Comparison of ENCODE assay signal across 8 mouse cellular contexts in genomic region chr12:33269743-33270142, GRCm38 (mm10).
DNase-seq lines count a peak whose midpoint lies in the region; ATAC-seq lines count a peak whose summit lies in the region.

No protein-coding gene starts in this region.

- peak; percentile 75 for ATAC-seq in erythroid progenitor cell, adult 5-6 weeks (replicated peaks; ENCODE audit: low FRiP score, poor library complexity, severe bottlenecking)

- DNase-seq in adrenal gland, adult 18-20 months (ENCODE audit: low spot score in 2 of 2), result peak; percentile 32 to 51
- no peak for DNase-seq in adrenal gland, adult 8-10 months
- DNase-seq in layer of hippocampus, adult 11-12 months (ENCODE audit: low spot score), result peak; percentile 57
- no peak for DNase-seq in layer of hippocampus, postnatal 36 days
- peak; percentile 82 for DNase-seq in R1 (ENCODE audit: low read depth, low spot score)
- DNase-seq in lung, postnatal 36 days, result peak; percentile 78
- peak; percentile 74 for DNase-seq in thymus, postnatal 4 days

Comparison
In these comparisons a context has a peak if more than half of its experiments do, and no peak if none do; other contexts are left out.
1. DNase-seq: peak in adrenal gland, adult 18-20 months (2 of 2), layer of hippocampus, adult 11-12 months (single experiment), R1 (single experiment), lung, postnatal 36 days (single experiment) and thymus, postnatal 4 days (single experiment); none in adrenal gland, adult 8-10 months (single experiment) and layer of hippocampus, postnatal 36 days (0 of 2).